Mouse (Mus musculus): ENCODE data around the gene Tmeff1. TPM values are rescaled to one million over a fixed set of nuclear protein-coding genes. Genes with fewer than 3 reads are reported as not detected.

The Tmeff1 gene
- total RNA-seq, 1 experiment from 2014 or later, result 0.48 TPM

DNA sequence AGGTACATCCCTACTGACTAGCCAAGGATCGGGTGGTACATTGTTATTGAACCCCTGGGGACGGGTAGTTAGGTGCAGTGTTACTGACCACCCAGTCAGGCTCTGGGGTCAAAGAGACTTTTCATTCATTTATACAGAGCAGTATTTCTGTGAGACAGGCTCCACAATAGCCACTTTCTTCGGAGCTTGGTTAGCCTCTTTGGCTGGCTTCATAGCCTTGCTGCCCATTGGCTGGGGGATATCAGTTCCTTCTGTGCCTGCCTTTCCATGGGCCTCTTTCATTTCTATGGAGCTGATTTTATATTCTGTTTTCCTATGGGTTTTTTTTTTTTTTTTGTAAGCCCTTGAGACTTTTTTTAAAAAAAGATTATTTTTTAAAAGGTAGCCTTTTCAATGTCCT is 20.7 kb downstream of the Tmeff1 start:
- no peak for ATAC-seq (replicated peaks; ENCODE audit: insufficient number of reproducible peaks, low FRiP score, low TSS enrichment, poor library complexity, severe bottlenecking)

DNA sequence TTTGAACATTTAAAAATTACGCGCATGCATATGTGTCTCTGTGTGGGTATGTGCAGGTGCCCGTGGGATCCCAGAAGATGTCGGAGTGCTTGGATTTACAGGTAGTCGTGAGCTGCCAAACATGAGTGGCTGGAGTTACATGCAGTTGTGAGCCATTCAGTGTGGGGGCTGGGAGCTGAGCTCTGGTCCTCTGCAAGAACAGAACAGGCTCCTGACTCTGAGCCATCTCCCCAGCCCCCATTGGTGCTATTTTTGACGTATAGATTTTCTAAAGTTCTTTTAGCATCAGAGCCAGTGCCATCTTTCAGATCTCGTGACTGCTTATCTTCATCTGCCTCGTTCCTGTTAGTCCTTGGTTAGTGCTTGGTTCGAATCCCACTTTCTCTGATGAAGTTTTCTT is 24.5 kb downstream of the Tmeff1 start:
- no peak for ATAC-seq (replicated peaks; ENCODE audit: insufficient number of reproducible peaks, low FRiP score, low TSS enrichment, poor library complexity, severe bottlenecking)

DNA sequence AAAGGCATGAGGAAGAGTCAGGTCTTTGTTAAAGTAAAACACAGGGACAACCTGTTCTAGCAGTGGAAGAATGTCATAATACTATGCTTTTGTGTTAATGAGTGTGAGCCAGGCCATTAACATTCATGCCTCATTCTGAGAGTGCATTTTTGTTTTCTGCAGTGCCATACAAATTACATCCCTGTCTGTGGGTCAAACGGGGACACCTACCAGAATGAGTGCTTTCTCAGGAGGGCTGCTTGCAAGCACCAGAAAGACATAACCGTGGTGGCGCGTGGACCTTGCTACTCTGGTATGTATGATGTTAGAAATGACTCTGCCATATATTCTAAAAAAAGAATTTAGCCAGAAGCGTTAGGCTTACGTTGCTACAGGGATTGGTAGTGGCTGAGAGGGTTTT is 25.3 kb downstream of the Tmeff1 start:
- ATAC-seq (replicated peaks; ENCODE audit: insufficient number of reproducible peaks, low FRiP score, low TSS enrichment, poor library complexity, severe bottlenecking), result no peak

DNA sequence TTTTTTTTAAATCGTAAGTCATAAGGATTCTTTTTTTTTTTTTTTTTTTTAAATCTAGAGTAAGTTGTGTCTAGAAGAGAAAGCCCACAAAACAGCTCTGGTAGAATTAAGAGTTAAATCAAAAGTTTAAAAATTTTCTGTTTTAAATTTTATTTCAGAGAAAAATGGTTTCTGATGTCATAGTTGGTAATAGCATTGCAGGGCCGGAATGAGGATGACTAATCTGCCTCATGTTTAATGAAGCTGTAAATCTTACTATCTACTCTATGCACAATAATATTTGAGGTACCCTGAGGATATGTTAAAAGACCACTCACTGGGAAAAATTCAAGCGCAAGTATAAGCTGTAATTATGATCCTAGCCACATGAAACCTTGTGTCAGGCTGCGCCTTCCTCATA is 30.5 kb downstream of the Tmeff1 start:
- no peak for ATAC-seq (replicated peaks; ENCODE audit: insufficient number of reproducible peaks, low FRiP score, low TSS enrichment, poor library complexity, severe bottlenecking)

DNA sequence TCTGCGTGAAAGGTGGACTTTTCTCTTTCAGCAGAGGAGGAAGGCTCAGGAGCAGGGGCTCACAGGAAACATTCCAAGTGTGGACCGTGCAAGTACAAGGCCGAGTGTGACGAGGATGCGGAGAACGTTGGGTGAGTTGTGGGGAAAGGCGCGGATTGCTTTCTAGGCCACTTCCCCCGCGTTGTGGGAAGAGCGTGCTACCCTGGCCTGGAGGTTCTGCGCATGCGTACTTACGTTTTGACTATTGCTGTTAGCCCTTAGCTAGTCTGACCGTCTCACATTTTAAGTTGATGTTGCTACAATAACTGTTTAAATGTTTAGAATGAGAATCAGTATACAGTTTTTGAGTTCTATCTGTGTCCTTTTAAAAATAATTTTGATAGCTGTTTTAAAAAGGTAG is 32.2 kb downstream of the Tmeff1 start:
- no peak for ATAC-seq (replicated peaks; ENCODE audit: insufficient number of reproducible peaks, low FRiP score, low TSS enrichment, poor library complexity, severe bottlenecking)

DNA sequence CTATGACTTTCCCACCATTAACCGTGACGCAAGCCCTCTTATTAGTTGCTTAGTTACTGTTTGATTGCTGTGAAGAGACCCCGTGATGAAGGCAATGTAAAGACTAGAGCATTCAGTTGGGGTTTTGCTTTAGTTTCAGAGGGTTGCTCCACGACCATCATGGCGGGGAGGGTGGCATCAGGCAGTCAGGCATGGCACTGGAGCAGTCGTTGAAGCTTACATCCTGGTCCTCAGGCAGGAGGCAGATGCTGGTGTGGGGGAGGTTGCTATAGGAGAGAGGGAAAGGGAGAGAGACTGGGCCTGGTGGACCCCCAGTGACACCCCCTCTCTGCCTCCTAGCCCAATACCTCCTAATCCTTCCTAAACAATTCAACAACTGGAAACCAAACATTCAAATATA is 35.1 kb downstream of the Tmeff1 start:
- no peak for ATAC-seq (replicated peaks; ENCODE audit: insufficient number of reproducible peaks, low FRiP score, low TSS enrichment, poor library complexity, severe bottlenecking)

DNA sequence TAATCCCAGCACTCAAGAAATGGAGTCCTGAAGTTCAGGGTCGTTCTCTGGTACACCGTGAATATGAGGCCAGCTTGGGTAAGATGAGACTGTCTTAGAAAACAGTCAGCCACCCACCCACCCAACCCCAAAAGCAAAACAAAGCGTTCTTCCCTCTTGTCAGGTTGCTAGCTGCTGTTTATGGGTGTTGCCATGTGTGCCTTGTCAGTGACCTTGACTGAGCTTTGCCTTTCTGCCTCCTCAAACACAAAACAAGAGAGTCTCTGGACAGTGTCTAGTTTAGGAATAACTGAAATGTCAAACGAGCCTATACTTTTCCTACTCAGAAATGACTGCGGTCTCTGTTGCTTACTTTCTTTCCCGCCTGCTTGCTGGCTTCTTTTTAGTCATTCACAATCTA is 37.3 kb downstream of the Tmeff1 start:
- no peak for ATAC-seq (replicated peaks; ENCODE audit: insufficient number of reproducible peaks, low FRiP score, low TSS enrichment, poor library complexity, severe bottlenecking)

DNA sequence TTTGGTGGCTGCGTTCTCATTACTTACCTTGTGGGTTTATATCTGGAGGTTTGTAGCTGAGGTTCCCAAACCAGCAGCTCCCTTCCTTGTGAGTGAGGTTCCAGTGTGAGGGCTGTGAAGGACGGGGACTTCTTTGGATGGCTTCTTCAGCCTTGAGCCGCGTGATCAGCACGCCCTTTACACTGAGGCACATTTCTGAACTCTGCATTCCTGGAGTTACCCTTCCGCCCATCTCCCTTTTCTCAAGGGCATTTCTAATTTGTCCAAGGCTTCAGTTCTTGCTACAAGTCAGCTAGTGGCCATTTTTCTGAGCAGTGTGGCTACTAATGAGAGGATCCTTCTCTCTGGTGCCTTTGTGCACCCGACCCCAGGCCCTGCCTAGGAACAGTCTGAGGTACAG is 38.0 kb downstream of the Tmeff1 start:
- ATAC-seq (replicated peaks; ENCODE audit: insufficient number of reproducible peaks, low FRiP score, low TSS enrichment, poor library complexity, severe bottlenecking), result no peak

DNA sequence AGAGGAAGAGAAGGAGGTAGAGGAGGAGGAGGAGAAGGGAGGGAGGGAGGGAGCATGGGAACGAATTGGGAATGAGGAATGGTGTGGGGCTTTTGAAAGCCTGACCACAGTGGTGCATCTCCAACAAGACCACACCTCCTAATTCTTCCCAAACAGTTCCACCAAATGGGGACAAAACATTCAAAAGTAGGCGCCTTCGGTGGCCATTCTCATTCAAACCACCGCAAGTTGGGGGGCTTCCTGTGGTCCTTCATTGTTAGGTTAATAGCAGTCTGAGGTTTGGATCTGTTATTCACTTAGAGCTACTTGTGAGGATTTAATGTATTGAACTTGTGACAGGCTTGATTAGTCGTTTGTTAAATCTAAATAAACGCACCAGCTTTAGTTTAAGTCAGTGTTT is 40.0 kb downstream of the Tmeff1 start:
- no peak for ATAC-seq (replicated peaks; ENCODE audit: insufficient number of reproducible peaks, low FRiP score, low TSS enrichment, poor library complexity, severe bottlenecking)

DNA sequence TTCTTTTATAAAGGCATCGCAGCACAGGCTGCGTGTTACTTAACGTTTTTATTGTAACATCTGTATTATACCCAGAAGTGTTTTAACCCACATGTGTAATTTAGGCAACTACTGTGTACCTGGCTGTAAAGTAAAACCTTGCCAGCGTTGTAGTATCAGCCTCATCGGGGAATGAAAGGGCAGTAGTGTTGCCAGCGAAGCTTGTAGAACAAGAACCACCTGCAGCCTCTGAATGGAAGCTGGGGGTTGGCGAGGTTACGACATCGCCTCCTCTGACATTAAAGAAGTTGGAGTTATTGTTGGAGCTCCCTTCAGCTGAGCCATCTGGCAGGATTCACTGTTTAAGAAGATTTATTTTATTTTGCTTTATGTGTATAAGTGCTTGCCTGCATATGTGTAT is 40.9 kb downstream of the Tmeff1 start:
- no peak for ATAC-seq (replicated peaks; ENCODE audit: insufficient number of reproducible peaks, low FRiP score, low TSS enrichment, poor library complexity, severe bottlenecking)

DNA sequence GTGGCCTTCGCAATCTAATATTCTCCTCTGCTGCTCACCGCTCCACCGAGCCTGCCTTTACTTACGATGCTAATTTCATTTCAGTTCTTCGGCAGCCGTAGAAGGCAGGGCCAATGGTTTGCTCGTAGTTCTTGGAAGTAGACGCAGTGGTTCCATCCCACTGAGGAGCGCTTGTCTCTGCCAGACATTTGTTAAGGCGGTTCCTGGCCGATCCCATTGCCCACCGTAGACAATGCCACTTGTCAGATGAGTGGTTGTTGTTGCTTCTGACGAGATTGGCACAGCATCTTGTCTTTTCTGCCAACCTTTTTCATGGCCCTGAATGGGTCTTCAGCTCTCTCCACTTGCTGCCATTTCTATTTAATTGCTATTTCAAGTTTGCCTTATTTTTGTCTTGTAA is 44.5 kb downstream of the Tmeff1 start:
- no peak for ATAC-seq (replicated peaks; ENCODE audit: insufficient number of reproducible peaks, low FRiP score, low TSS enrichment, poor library complexity, severe bottlenecking)

DNA sequence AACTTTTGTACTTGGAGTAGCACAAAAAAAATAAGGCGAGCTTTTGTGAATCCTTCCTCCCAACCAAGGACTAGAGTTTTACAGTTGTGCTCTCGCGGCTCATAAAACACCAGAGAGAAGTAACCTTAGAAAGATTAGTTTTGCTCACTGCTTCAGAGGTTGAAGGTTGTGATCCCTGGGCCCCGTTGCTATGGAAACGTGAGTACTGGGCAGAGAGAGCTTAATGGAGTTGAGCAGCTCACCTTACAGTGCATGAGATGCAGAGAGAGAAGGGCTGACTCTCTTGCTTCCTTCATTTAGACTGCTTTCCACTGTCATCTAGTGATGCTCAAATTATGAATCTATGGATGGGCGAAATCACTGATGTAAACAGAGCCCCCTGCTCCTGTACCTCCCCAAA is 48.6 kb downstream of the Tmeff1 start:
- no peak for ATAC-seq (replicated peaks; ENCODE audit: insufficient number of reproducible peaks, low FRiP score, low TSS enrichment, poor library complexity, severe bottlenecking)

DNA sequence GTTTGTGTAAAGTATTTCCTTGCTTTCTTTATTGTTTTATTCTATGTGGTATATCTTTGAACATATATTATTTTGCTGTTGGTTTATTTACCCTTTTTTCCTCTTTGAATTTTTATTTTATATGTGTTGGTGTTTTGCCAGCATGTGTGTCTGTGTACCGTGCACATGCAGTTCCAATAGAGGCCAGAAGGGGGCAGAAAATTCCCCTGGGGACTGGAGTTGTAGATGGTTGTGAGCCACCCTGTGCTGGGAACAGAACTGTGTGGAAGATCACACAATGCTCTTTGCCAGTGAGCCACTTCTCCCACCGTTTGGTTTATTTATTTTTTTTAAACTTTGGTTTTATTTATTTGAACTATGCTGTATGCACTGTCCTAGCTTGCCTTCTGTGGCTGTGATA is 49.1 kb downstream of the Tmeff1 start:
- ATAC-seq (replicated peaks; ENCODE audit: insufficient number of reproducible peaks, low FRiP score, low TSS enrichment, poor library complexity, severe bottlenecking), result no peak

DNA sequence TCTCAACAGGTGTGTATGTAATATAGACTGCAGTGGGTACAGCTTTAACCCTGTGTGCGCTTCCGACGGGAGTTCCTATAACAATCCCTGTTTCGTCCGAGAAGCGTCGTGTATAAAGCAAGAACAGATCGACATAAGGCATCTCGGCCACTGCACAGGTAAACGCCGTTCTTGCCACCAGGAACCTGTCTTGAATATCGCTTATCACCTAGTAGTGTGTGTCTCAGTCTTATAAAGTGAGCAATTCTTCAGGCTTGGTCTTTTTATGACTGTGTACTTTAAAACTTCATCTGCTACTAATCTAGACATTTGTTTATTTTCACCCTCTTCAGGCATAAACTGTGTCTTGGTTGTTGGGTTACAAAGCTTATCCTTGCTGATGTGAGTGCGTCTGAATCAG is 51.9 kb downstream of the Tmeff1 start:
- no peak for ATAC-seq (replicated peaks; ENCODE audit: insufficient number of reproducible peaks, low FRiP score, low TSS enrichment, poor library complexity, severe bottlenecking)

DNA sequence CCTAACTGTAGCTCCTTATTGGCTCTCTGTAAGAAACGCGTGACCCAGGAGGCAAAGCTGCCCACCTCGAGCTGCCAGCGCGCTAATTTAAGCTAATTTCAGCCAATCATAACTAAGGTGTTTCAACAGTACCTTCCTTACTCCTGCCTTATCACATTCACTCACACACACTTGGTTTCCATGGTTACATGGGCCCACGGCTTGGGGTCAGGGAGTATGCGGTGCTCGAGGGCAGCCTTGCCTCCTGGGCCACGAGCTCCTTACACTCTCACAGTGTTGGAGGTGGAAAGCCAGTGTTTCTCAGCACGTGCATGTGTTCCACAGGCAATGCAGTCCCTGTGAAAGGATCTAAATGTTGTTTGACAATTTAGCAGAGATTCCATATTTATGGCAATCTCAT is 53.2 kb downstream of the Tmeff1 start:
- ATAC-seq (replicated peaks; ENCODE audit: insufficient number of reproducible peaks, low FRiP score, low TSS enrichment, poor library complexity, severe bottlenecking), result no peak

DNA sequence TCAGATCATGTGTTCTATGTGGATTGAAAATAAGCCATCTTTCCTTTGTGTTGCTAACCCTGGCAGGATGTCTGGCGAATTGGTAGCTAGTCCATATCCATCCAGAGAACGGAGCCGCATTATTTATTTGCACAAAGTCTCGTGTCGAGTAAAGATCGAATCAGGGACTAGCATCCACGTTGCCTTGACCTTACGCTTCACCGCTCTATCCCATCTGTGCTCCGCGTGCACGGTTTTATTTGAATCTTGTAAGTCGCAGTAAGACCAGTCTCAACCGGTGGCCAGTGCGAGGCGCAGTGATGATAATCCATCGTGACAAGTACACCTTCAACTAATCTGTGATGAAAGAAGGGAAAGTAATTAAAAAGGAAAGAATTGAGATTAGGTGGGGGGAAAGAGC is 54.5 kb downstream of the Tmeff1 start:
- no peak for ATAC-seq (replicated peaks; ENCODE audit: insufficient number of reproducible peaks, low FRiP score, low TSS enrichment, poor library complexity, severe bottlenecking)

DNA sequence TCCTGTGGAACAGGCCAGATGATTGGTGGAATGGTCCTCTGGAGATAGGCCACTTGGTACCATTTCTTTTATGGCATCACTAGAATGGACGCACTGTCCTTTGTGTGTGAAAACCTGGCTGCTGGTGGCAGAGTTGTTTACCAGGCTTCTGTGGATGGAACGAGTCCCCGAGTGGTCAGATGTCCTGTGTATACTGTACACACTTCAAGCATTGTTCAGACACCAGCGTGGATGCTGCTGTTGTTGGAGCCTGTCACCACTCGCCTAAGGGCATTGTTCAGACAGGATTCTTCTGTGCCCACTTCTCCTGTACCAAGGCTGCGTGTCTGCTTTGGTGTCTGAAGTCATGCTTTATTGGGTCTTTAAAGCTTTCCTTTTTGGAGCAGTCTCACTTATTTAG is 58.8 kb downstream of the Tmeff1 start:
- ATAC-seq (replicated peaks; ENCODE audit: insufficient number of reproducible peaks, low FRiP score, low TSS enrichment, poor library complexity, severe bottlenecking), result no peak

DNA sequence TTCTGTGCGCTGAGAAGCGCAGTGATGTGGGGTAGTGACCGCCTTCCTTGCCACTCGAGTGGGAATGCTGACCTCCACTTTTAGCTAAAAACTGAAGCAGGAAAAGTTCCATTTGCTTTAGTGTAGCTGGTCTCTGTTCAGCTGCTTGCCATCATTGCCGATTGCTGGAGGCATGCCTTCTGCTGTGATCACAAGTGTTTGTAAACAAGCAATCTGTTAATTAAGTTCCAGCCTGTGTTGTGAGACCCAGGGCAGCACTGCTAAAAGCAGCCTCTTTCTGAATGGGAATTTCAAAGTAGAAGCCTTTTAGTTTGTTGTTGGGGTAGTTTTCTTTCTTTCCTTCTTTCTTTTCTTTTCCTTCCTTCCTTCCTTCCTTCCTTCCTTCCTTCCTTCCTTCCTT is 61.2 kb downstream of the Tmeff1 start:
- ATAC-seq (replicated peaks; ENCODE audit: insufficient number of reproducible peaks, low FRiP score, low TSS enrichment, poor library complexity, severe bottlenecking), result no peak

DNA sequence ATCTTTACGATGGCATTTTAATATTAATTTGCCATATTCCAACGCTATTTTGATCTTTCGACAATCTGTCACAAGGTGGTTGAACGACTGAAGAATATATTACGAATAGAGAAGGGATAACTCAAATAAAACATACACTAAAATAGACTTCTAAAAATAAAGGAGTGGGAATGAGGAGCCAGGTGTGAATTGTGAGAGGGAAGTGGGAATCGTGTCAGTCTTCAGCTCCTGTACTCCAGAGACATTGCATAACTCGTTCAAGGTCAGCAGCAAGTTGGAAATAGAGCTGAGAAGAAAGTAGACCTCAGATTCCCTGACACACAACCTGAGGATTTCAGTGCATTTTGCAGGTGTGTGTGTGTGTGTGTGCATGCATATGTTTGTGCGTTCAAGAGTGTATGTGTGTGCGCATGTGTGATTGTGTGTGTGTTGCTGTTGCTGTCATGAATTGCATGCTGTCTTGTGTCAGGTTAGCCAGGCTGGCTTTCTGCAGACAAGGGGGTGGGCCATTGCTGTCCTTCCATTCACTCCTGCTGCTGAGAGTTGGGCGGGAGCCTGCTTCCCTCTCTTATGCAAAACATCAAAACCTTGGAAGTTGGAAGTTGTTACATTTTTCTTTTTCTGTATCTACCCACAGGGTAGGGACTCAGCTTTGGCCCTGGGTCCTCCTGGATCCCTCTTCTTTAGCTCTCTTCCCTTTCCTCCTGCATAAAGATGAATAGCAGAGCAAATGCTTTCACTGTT is 65.8 kb downstream of the Tmeff1 start:
- no peak for ATAC-seq (replicated peaks; ENCODE audit: insufficient number of reproducible peaks, low FRiP score, low TSS enrichment, poor library complexity, severe bottlenecking)

DNA sequence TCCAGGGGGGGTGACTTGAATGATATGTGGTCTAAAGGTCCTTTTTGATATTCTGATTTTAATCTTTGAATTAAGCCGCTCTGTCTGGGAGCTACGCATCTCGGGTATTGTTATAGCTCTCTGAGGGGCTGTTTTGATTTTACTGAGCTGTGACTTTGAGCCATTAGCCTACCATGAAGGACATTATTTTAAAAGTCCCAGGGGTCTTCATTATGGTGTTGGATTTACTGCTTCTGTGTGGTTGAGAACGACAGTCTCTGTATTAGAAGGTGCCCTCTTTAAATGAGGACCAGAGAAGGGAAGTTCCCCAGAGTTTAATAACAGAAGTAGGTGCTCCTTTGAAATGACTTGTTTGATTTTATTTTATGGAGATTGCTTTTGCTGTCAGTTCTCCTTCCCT is 69.1 kb downstream of the Tmeff1 start:
- no peak for ATAC-seq (replicated peaks; ENCODE audit: insufficient number of reproducible peaks, low FRiP score, low TSS enrichment, poor library complexity, severe bottlenecking)

DNA sequence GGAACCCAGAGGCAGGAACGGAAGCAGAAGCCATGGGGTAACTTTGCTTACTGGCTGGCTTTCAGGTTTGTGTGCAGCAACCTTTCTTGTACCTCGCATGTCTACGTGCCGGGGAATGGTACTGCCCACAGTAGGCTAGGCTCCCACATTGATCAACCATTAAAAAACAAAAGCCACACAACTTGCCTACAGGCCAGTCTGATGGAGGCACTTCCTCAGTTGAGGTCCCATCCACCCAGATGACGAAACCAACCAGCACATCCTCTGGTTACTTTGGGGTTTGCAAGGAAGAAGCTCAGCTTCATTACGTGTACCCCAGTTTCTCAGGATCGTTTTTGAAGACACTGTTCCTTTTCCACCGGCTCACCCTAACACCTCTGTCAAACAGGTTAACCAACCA is 71.6 kb downstream of the Tmeff1 start:
- no peak for ATAC-seq (replicated peaks; ENCODE audit: insufficient number of reproducible peaks, low FRiP score, low TSS enrichment, poor library complexity, severe bottlenecking)

All from monocyte, adult 5-6 weeks (primary cell).